8 mouse cellular contexts compared by ENCODE assay signal in the genomic region with DNA sequence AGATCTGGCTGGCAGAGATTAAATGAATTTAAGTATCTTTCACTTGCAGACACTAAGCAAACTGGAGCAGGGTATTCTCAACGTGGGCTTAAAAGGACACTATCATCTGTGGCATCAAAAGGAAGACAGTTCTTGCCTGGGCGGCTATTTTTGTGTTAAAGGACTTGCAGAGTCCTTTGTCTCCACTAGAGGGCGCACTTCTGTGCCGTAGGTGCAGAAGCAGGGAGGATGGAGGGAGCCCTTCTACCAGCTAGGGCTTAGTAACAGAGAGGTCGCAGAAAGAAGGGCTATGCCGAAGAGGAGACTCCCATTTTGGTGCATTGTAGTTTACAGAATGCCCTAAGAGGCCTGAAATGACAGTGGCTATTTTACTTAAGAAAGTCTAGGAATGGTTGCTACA.
DNase-seq lines count a peak whose midpoint lies in the region; ATAC-seq and TF ChIP-seq lines count a peak whose summit lies in the region.

No protein-coding gene starts in this region.

- no peak overlapping the region for H3K4me2 ChIP-seq in forebrain, embryonic 14.5 days (ENCODE audit: low read length)
- no peak overlapping the region for H3K4me2 ChIP-seq in forebrain, embryonic 16.5 days (ENCODE audit: low read length)
- H3K4me2 ChIP-seq in liver, embryonic 12.5 days, result no peak overlapping the region
- no peak overlapping the region for H3K4me2 ChIP-seq in neural tube, embryonic 11.5 days (ENCODE audit: low read depth)

- no peaks in the 10 kb centered on the region for H3K9me3 ChIP-seq in forebrain, embryonic 14.5 days (replicated peaks; ENCODE audit: control insufficient read depth, low read length)
- H3K9me3 ChIP-seq in forebrain, embryonic 16.5 days (ENCODE audit: control insufficient read depth, low read length), result no peaks in the 10 kb centered on the region
- H3K9me3 ChIP-seq in liver, embryonic 12.5 days (replicated peaks), result no peaks in the 10 kb centered on the region
- no peaks in the 10 kb centered on the region for H3K9me3 ChIP-seq in neural tube, embryonic 11.5 days (ENCODE audit: control insufficient read depth, low read length)

- H3K9ac ChIP-seq in forebrain, embryonic 14.5 days (ENCODE audit: low read length), result no peak overlapping the region
- no peak overlapping the region for H3K9ac ChIP-seq in forebrain, embryonic 16.5 days (replicated peaks; ENCODE audit: low read depth, low read length)
- no peak overlapping the region for H3K9ac ChIP-seq in liver, adult 2 months (ENCODE audit: low read depth, low read length)
- no peak overlapping the region for H3K9ac ChIP-seq in liver, embryonic 12.5 days
- H3K9ac ChIP-seq in neural tube, embryonic 11.5 days (ENCODE audit: low read length), result no peak overlapping the region

- peaks cover 11% of the 10 kb centered on the region; the same call in 1 of the 2 replicates for H3K4me1 ChIP-seq in forebrain, embryonic 14.5 days (ENCODE audit: control insufficient read depth, insufficient read depth, low read length)
- peaks cover 12% of the 10 kb centered on the region for H3K4me1 ChIP-seq in forebrain, embryonic 16.5 days (replicated peaks; ENCODE audit: control insufficient read depth, insufficient read depth, low read length)
- no peaks in the 10 kb centered on the region for H3K4me1 ChIP-seq in liver, adult 2 months (ENCODE audit: control insufficient read depth, insufficient read depth, low read length)
- H3K4me1 ChIP-seq in liver, embryonic 12.5 days, result no peaks in the 10 kb centered on the region
- H3K4me1 ChIP-seq in neural tube, embryonic 11.5 days (ENCODE audit: control insufficient read depth, insufficient read depth, low read length), result no peaks in the 10 kb centered on the region

- no peaks in the 10 kb centered on the region for H3K36me3 ChIP-seq in forebrain, embryonic 14.5 days (ENCODE audit: control insufficient read depth, insufficient read depth, low read length)
- no peaks in the 10 kb centered on the region for H3K36me3 ChIP-seq in forebrain, embryonic 16.5 days (ENCODE audit: control insufficient read depth, insufficient read depth)
- no peaks in the 10 kb centered on the region for H3K36me3 ChIP-seq in liver, adult 2 months (ENCODE audit: control insufficient read depth, insufficient read depth, low read length)
- no peaks in the 10 kb centered on the region for H3K36me3 ChIP-seq in liver, embryonic 12.5 days
- no peaks in the 10 kb centered on the region for H3K36me3 ChIP-seq in neural tube, embryonic 11.5 days (ENCODE audit: control insufficient read depth, insufficient read depth, low read length)

- no peak for TF ChIP-seq POLR2A in liver, adult 2 months (IDR thresholded peaks at IDR 0.05; ENCODE audit: extremely low read depth, insufficient read depth, low read length)

- H3K27ac ChIP-seq in forebrain, embryonic 14.5 days (ENCODE audit: low read depth, low read length), result no peak overlapping the region
- no peak overlapping the region for H3K27ac ChIP-seq in forebrain, embryonic 16.5 days (ENCODE audit: low read length)
- no peak overlapping the region for H3K27ac ChIP-seq in liver, adult 2 months (replicated peaks; ENCODE audit: insufficient read depth, low read depth, low read length)
- H3K27ac ChIP-seq in liver, embryonic 12.5 days, result no peak overlapping the region
- no peak overlapping the region for H3K27ac ChIP-seq in neural tube, embryonic 11.5 days (ENCODE audit: low read depth, low read length)

- peak; percentile 71 for DNase-seq in forebrain, embryonic 14.5 days (ENCODE audit: low spot score)
- DNase-seq in liver, adult 2 months (ENCODE audit: extremely low read depth, low read depth, low spot score), result no peak
- peak; percentile 48 for DNase-seq in cerebellum, adult 11 months
- peak; percentile 10 to 57 for DNase-seq in kidney, postnatal 36 days
- peak; percentile 46 for DNase-seq in neural tube, embryonic 11.5 days (ENCODE audit: low spot score)
- DNase-seq in Muller cell, postnatal 12 days (ENCODE audit: inconsistent ontology term), result no peak

- no peak for ATAC-seq in forebrain, embryonic 14.5 days
- ATAC-seq in forebrain, embryonic 16.5 days, result no peak
- no peak for ATAC-seq in liver, embryonic 12.5 days
- ATAC-seq in neural tube, embryonic 11.5 days (ENCODE audit: insufficient read depth, low FRiP score, low TSS enrichment), result no peak

- WGBS in forebrain, embryonic 14.5 days, result 7% methylated on average over 6 of the region's 6 CpGs
- 12% methylated on average over 6 of the region's 6 CpGs for WGBS in forebrain, embryonic 16.5 days
- WGBS in liver, adult 2 months, result 15% methylated on average over 6 of the region's 6 CpGs
- 9% methylated on average over 6 of the region's 6 CpGs for WGBS in liver, embryonic 12.5 days (ENCODE audit: insufficient replicate concordance)
- WGBS in neural tube, embryonic 11.5 days, result 14% methylated on average over 6 of the region's 6 CpGs

- H3K79me2 ChIP-seq in liver, adult 2 months (ENCODE audit: control insufficient read depth, insufficient read depth, low read length), result no peaks in the 10 kb centered on the region

- no peak overlapping the region for H3K4me3 ChIP-seq in forebrain, embryonic 14.5 days (ENCODE audit: low read depth, low read length)
- no peak overlapping the region for H3K4me3 ChIP-seq in forebrain, embryonic 16.5 days (replicated peaks; ENCODE audit: low read length)
- H3K4me3 ChIP-seq in liver, adult 2 months (ENCODE audit: insufficient read depth, low read depth, low read length), result no peak overlapping the region
- H3K4me3 ChIP-seq in liver, embryonic 12.5 days, result no peak overlapping the region
- no peak overlapping the region for H3K4me3 ChIP-seq in neural tube, embryonic 11.5 days (ENCODE audit: low read depth, low read length)

- H3K27me3 ChIP-seq in forebrain, embryonic 14.5 days (replicated peaks; ENCODE audit: control insufficient read depth, insufficient read depth, low read length), result no peaks in the 10 kb centered on the region
- no peaks in the 10 kb centered on the region for H3K27me3 ChIP-seq in forebrain, embryonic 16.5 days (replicated peaks; ENCODE audit: control insufficient read depth, insufficient read depth, low read length)
- H3K27me3 ChIP-seq in liver, adult 2 months (ENCODE audit: control insufficient read depth, insufficient read depth, low read length), result no peaks in the 10 kb centered on the region
- H3K27me3 ChIP-seq in liver, embryonic 12.5 days (replicated peaks), result no peaks in the 10 kb centered on the region
- H3K27me3 ChIP-seq in neural tube, embryonic 11.5 days (ENCODE audit: control insufficient read depth, insufficient read depth, low read length), result no peaks in the 10 kb centered on the region

- TF ChIP-seq CTCF in liver, adult 2 months (IDR thresholded peaks at IDR 0.05; ENCODE audit: low read depth, low read length), result peak; percentile 76

Comparison
In these comparisons a context has a peak if more than half of its experiments do, and no peak if none do; other contexts are left out.
1. DNase-seq: peak in forebrain, embryonic 14.5 days (single experiment), cerebellum, adult 11 months (single experiment), kidney, postnatal 36 days (2 of 2) and neural tube, embryonic 11.5 days (single experiment); none in liver, adult 2 months (single experiment) and Muller cell, postnatal 12 days (single experiment).